Comparison of ENCODE assay signal across 31 mouse cellular contexts in the genomic region with DNA sequence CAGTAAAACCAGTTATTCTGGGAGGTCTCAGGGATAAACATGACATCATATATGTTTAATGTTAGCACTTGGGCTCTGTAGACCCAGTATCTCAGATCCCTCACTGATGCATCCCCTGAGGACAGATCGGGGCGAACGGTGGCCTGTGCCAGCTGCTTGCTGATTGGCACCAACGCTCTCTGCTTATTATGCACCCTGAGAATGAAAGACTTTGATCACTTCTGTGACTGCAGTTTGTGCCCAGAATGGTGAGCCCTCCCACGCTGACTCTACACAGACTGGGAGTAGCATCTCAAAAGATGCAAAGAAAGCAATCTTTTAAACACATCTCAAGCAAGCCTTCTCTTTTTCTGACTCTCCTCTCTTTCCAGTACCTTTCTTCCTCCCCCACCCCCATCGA.
DNase-seq lines count a peak whose midpoint lies in the region; ATAC-seq and TF ChIP-seq lines count a peak whose summit lies in the region.
"Had no signal": no experiment of that assay in that cellular context is flagged by ENCODE, and none has a peak within 500 bp of the region (broad histone marks: within the 10 kb centered on the region; RNA-seq: fewer than 3 reads in every experiment).

No protein-coding gene starts in this region.

- DNase-seq in embryonic facial prominence, embryonic 10.5 days (ENCODE audit: low spot score), result no peak
- peak; percentile 23 for DNase-seq in heart, adult 11 months
- DNase-seq in heart, embryonic 10.5 days (ENCODE audit: low spot score), result no peak
- peak; percentile 21 for DNase-seq in right cerebral cortex, adult 18-20 months
- no peak for DNase-seq in right cerebral cortex, postnatal 4 days
- DNase-seq in forebrain, postnatal 0 days, result peak; percentile 41
- DNase-seq: cerebellum, adult 2 months; cerebellum, postnatal 25 days; embryo, embryonic 11 days; gastrocnemius, postnatal 10 days; heart, postnatal 10 days; kidney, postnatal 4 days; lung, adult 2 months; lung, postnatal 36 days; thymus, adult 2 months; thymus, postnatal 4 days had no signal

- H3K4me3 ChIP-seq in embryonic facial prominence, embryonic 13.5 days, result no peak overlapping the region
- H3K4me3 ChIP-seq in embryonic facial prominence, embryonic 10.5 days, result no peak overlapping the region
- no peak overlapping the region for H3K4me3 ChIP-seq in heart, embryonic 10.5 days
- H3K4me3 ChIP-seq in forebrain, postnatal 0 days (ENCODE audit: low read depth, low read length), result no peak overlapping the region
- H3K4me3 ChIP-seq in liver, embryonic 12.5 days, result no peak overlapping the region
- H3K4me3 ChIP-seq: heart, embryonic 12.5 days; hindbrain, embryonic 10.5 days; kidney, embryonic 15.5 days; limb, embryonic 12.5 days; megakaryocyte, embryonic 14.5 days; neural tube, embryonic 12.5 days had no signal

- H3K36me3 ChIP-seq in embryonic facial prominence, embryonic 13.5 days, result no peaks in the 10 kb centered on the region
- H3K36me3 ChIP-seq in embryonic facial prominence, embryonic 10.5 days (replicated peaks), result no peaks in the 10 kb centered on the region
- H3K36me3 ChIP-seq in heart, embryonic 10.5 days, result no peaks in the 10 kb centered on the region
- no peaks in the 10 kb centered on the region for H3K36me3 ChIP-seq in forebrain, postnatal 0 days (ENCODE audit: insufficient read depth)
- no peaks in the 10 kb centered on the region for H3K36me3 ChIP-seq in liver, embryonic 12.5 days
- H3K36me3 ChIP-seq: G1E; heart, embryonic 12.5 days; hindbrain, embryonic 10.5 days; kidney, embryonic 15.5 days; limb, embryonic 12.5 days; neural tube, embryonic 12.5 days had no signal

- H3K9ac ChIP-seq in embryonic facial prominence, embryonic 13.5 days, result no peak overlapping the region
- H3K9ac ChIP-seq in forebrain, postnatal 0 days, result no peak overlapping the region
- H3K9ac ChIP-seq in liver, embryonic 12.5 days, result no peak overlapping the region
- H3K9ac ChIP-seq: heart, embryonic 12.5 days; kidney, embryonic 15.5 days; limb, embryonic 12.5 days; neural tube, embryonic 12.5 days had no signal

- peak; percentile 32; the same call in 1 of the 2 replicates for ATAC-seq in embryonic facial prominence, embryonic 13.5 days (ENCODE audit: insufficient number of reproducible peaks, insufficient read depth, low FRiP score, low TSS enrichment, low read depth)
- peak; percentile 58 for ATAC-seq in forebrain, postnatal 0 days
- ATAC-seq in liver, embryonic 12.5 days, result no peak
- ATAC-seq: hindbrain, postnatal 0 days; intestine, postnatal 0 days; Patski had no signal

- H3K27ac ChIP-seq in embryonic facial prominence, embryonic 13.5 days, result no peak overlapping the region
- H3K27ac ChIP-seq in embryonic facial prominence, embryonic 10.5 days (replicated peaks), result no peak overlapping the region
- no peak overlapping the region for H3K27ac ChIP-seq in heart, embryonic 10.5 days
- no peak overlapping the region for H3K27ac ChIP-seq in forebrain, postnatal 0 days (ENCODE audit: low read depth, low read length)
- H3K27ac ChIP-seq in liver, embryonic 12.5 days, result no peak overlapping the region
- H3K27ac ChIP-seq: hindbrain, embryonic 10.5 days; hindbrain, postnatal 0 days; kidney, embryonic 15.5 days; limb, embryonic 12.5 days; neural tube, embryonic 12.5 days; stomach, postnatal 0 days had no signal

- TF ChIP-seq CTCF in forebrain, postnatal 0 days (IDR thresholded peaks at IDR 0.05; ENCODE audit: low read depth), result no peak

- 66% methylated on average over 6 of the region's 6 CpGs for WGBS in embryonic facial prominence, embryonic 13.5 days
- WGBS in embryonic facial prominence, embryonic 10.5 days, result 83% methylated on average over 6 of the region's 6 CpGs
- WGBS in heart, embryonic 10.5 days, result 89% methylated on average over 6 of the region's 6 CpGs
- 29% methylated on average over 6 of the region's 6 CpGs for WGBS in forebrain, postnatal 0 days
- 75% methylated on average over 6 of the region's 6 CpGs for WGBS in liver, embryonic 12.5 days (ENCODE audit: insufficient replicate concordance)

- no peaks in the 10 kb centered on the region for H3K9me3 ChIP-seq in embryonic facial prominence, embryonic 13.5 days
- H3K9me3 ChIP-seq in embryonic facial prominence, embryonic 10.5 days, result no peaks in the 10 kb centered on the region
- H3K9me3 ChIP-seq in heart, embryonic 10.5 days, result no peaks in the 10 kb centered on the region
- H3K9me3 ChIP-seq in forebrain, postnatal 0 days (ENCODE audit: low read length), result no peaks in the 10 kb centered on the region
- no peaks in the 10 kb centered on the region for H3K9me3 ChIP-seq in liver, embryonic 12.5 days (replicated peaks)
- H3K9me3 ChIP-seq: G1E; hindbrain, embryonic 10.5 days; kidney, embryonic 15.5 days; limb, embryonic 12.5 days; megakaryocyte, embryonic 14.5 days; neural tube, embryonic 12.5 days had no signal

- H3K4me2 ChIP-seq in embryonic facial prominence, embryonic 13.5 days, result no peak overlapping the region
- no peak overlapping the region for H3K4me2 ChIP-seq in forebrain, postnatal 0 days (ENCODE audit: low read depth)
- H3K4me2 ChIP-seq in liver, embryonic 12.5 days, result no peak overlapping the region
- H3K4me2 ChIP-seq: heart, embryonic 12.5 days; kidney, embryonic 15.5 days; limb, embryonic 12.5 days; liver, embryonic 11.5 days; neural tube, embryonic 12.5 days had no signal

- H3K4me1 ChIP-seq in embryonic facial prominence, embryonic 13.5 days, result no peaks in the 10 kb centered on the region
- peaks cover 15% of the 10 kb centered on the region for H3K4me1 ChIP-seq in embryonic facial prominence, embryonic 10.5 days
- H3K4me1 ChIP-seq in heart, embryonic 10.5 days, result peaks cover 16% of the 10 kb centered on the region; the same call in 1 of the 2 replicates
- peaks cover 15% of the 10 kb centered on the region for H3K4me1 ChIP-seq in forebrain, postnatal 0 days (ENCODE audit: insufficient read depth)
- H3K4me1 ChIP-seq in liver, embryonic 12.5 days, result peaks cover 5% of the 10 kb centered on the region; the same call in 1 of the 2 replicates
- H3K4me1 ChIP-seq: neural tube, embryonic 12.5 days had no signal

- no peaks in the 10 kb centered on the region for H3K27me3 ChIP-seq in embryonic facial prominence, embryonic 13.5 days
- H3K27me3 ChIP-seq in embryonic facial prominence, embryonic 10.5 days (replicated peaks; ENCODE audit: low read depth, poor library complexity, severe bottlenecking), result no peaks in the 10 kb centered on the region
- no peaks in the 10 kb centered on the region for H3K27me3 ChIP-seq in heart, embryonic 10.5 days (ENCODE audit: insufficient read depth, poor library complexity, severe bottlenecking)
- no peaks in the 10 kb centered on the region for H3K27me3 ChIP-seq in forebrain, postnatal 0 days (ENCODE audit: insufficient read depth, low read length)
- H3K27me3 ChIP-seq in liver, embryonic 12.5 days (replicated peaks), result 0 out of 2 replicates have a peak, but pooled peaks cover 3% of the 10 kb centered on the region
- H3K27me3 ChIP-seq: CH12.LX; heart, embryonic 12.5 days; limb, embryonic 12.5 days; neural tube, embryonic 12.5 days; Patski had no signal

Comparison
In these comparisons a context has a peak if more than half of its experiments do, and no peak if none do; other contexts are left out.
1. DNase-seq: peak in heart, adult 11 months (single experiment), right cerebral cortex, adult 18-20 months (single experiment) and forebrain, postnatal 0 days (single experiment); none in embryonic facial prominence, embryonic 10.5 days (single experiment), heart, embryonic 10.5 days (single experiment) and right cerebral cortex, postnatal 4 days (single experiment).